In the genomic region with DNA sequence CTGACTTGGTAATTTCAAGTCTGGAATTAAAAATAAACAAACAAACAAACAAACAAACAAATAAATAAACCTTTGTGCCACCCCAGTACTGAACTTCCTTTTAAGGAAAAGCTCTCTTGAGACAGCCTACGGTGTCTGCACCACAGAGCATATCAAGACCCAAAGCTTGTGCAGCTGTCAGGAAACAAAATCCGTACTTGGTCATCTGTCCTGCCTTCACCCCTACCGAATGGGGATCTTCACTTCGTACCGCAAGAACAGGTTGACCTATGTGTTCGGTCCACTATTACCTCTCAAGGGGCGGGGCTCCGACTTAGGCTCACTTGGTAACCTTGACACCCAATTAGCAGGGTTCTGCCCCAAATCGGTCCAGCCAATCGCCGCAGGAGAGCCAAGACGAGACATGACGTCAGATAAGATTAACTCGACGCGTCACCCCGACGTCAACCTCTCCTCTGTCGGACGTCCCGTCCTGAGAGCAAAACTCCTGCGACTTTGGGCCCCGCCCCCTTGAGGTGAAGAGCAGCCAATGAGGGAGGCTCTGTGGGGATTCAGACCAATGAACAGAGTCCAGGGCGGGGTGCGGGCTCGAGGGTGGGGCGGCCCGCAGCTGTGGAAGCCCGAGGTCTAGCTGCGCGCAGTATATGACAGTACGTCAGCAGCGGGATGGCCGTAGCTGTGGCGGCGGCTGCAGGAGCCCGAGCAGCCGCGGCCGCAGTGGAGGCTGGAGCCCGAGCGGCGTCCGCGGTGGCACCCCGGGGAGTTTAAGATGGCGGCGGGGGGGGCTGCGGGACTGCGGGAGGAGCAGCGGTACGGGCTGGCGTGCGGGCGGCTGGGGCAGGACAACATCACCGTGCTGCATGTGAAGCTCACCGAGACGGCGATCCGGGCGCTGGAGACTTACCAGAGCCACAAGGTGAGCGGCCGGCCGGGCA, we compare ENCODE assay signal across 7 mouse cellular contexts. TPM values are rescaled to one million over a fixed set of nuclear protein-coding genes. Genes with fewer than 3 reads are reported as not detected.
DNase-seq lines count a peak whose midpoint lies in the region; ATAC-seq and TF ChIP-seq lines count a peak whose summit lies in the region.

No protein-coding gene starts in this region.

- H3K9ac ChIP-seq in intestine, embryonic 16.5 days (ENCODE audit: low read depth, low read length): peak overlapping the region; percentile 83
- H3K9ac ChIP-seq in midbrain, embryonic 12.5 days (replicated peaks): peak overlapping the region; percentile 65

- 5% methylated on average over 63 of the region's 64 CpGs for WGBS in intestine, embryonic 16.5 days
- 9% methylated on average over 62 of the region's 64 CpGs for WGBS in midbrain, embryonic 12.5 days
- WGBS in small intestine, adult 2 months: 4% methylated on average over 59 of the region's 64 CpGs

- ATAC-seq in intestine, embryonic 16.5 days: peak; percentile 100
- peak; percentile 100 for ATAC-seq in midbrain, embryonic 12.5 days (ENCODE audit: low FRiP score, low read depth)

- peak; percentile 96 for DNase-seq in adrenal gland, adult 8-10 months
- peak; percentile 90 for DNase-seq in embryo, embryonic 9.5 days (ENCODE audit: extremely low spot score)
- DNase-seq in gastrocnemius, postnatal 4 days (ENCODE audit: low spot score in 2 of 2): peak; percentile 79 to 90
- peak; percentile 86 to 87 for DNase-seq in left cerebral cortex, postnatal 36 days (ENCODE audit: low spot score in 2 of 2)

- H3K9me3 ChIP-seq in intestine, embryonic 16.5 days (ENCODE audit: control insufficient read depth, low read length): no peaks in the 10 kb centered on the region
- H3K9me3 ChIP-seq in midbrain, embryonic 12.5 days: no peaks in the 10 kb centered on the region

- no peaks in the 10 kb centered on the region for H3K27me3 ChIP-seq in intestine, embryonic 16.5 days (replicated peaks; ENCODE audit: control insufficient read depth, insufficient read depth, low read length)
- peaks cover 10% of the 10 kb centered on the region for H3K27me3 ChIP-seq in midbrain, embryonic 12.5 days
- no peaks in the 10 kb centered on the region for H3K27me3 ChIP-seq in small intestine, adult 2 months (ENCODE audit: control insufficient read depth, insufficient read depth, low read length)

- intact Hi-C loops in left cerebral cortex, postnatal 36 days (cut with DNase I): loop anchor here (5.0 kb wide), 1 partner anchor 45 kb away; no protein-coding TSS in a partner anchor

- peaks cover 11% of the 10 kb centered on the region for H3K4me1 ChIP-seq in intestine, embryonic 16.5 days (ENCODE audit: control insufficient read depth, insufficient read depth, low read length)
- peaks cover 11% of the 10 kb centered on the region; the same call in 1 of the 2 replicates for H3K4me1 ChIP-seq in midbrain, embryonic 12.5 days
- no peaks in the 10 kb centered on the region; the same call in 1 of the 2 replicates for H3K4me1 ChIP-seq in small intestine, adult 2 months (ENCODE audit: control insufficient read depth, insufficient read depth, insufficient read length, low read length)

- H3K4me3 ChIP-seq in intestine, embryonic 16.5 days (ENCODE audit: low read length): peak overlapping the region; percentile 70
- peak overlapping the region; percentile 80 for H3K4me3 ChIP-seq in midbrain, embryonic 12.5 days
- H3K4me3 ChIP-seq in small intestine, adult 2 months (ENCODE audit: low read depth, low read length): peak overlapping the region; percentile 98

- H3K36me3 ChIP-seq in intestine, embryonic 16.5 days (ENCODE audit: control insufficient read depth, insufficient read depth, low read length): no peaks in the 10 kb centered on the region
- no peaks in the 10 kb centered on the region for H3K36me3 ChIP-seq in midbrain, embryonic 12.5 days
- H3K36me3 ChIP-seq in small intestine, adult 2 months (ENCODE audit: control insufficient read depth, insufficient read depth, low read length): no peaks in the 10 kb centered on the region

- TF ChIP-seq POLR2A in small intestine, adult 2 months (IDR thresholded peaks at IDR 0.05; ENCODE audit: low read depth, low read length): peak; percentile 100

- H3K4me2 ChIP-seq in intestine, embryonic 16.5 days (ENCODE audit: low read depth, low read length): peak overlapping the region; percentile 77
- H3K4me2 ChIP-seq in midbrain, embryonic 12.5 days (replicated peaks): peak overlapping the region; percentile 76

- TF ChIP-seq CTCF in small intestine, adult 2 months (IDR thresholded peaks at IDR 0.05; ENCODE audit: extremely low read depth, insufficient read length, insufficient replicate concordance, low read depth, low read length): no peak

- peak overlapping the region; percentile 53 for H3K27ac ChIP-seq in intestine, embryonic 16.5 days (ENCODE audit: low read length)
- H3K27ac ChIP-seq in midbrain, embryonic 12.5 days (replicated peaks): peak overlapping the region; percentile 64
- peak overlapping the region; percentile 86 for H3K27ac ChIP-seq in small intestine, adult 2 months (ENCODE audit: insufficient read depth, low read depth, low read length)

RNA-seq across cellular contexts. Expression of a gene that starts 0.6 kb away (rescaled TPM):
- 10 to 100 TPM; 37.3 to 67.7 (median 50.4) TPM for total RNA-seq in adrenal gland, adult 8-10 months (2022)
- 10 to 100 TPM; 21.2 to 22.8 TPM for total RNA-seq in gastrocnemius, postnatal 4 days (2021)
- polyA plus RNA-seq in intestine, embryonic 16.5 days (2015; fragmentation: Nextera tagmentation; extraction: Ambion mirVana): 4.3 and 4.9 TPM in 2 replicates
- 10 to 100 TPM; 42.6 to 52.3 TPM for total RNA-seq in left cerebral cortex, postnatal 36 days (2021)
- 2.8 and 4.6 TPM in 2 replicates for polyA plus RNA-seq in midbrain, embryonic 12.5 days (2016; fragmentation: Nextera tagmentation; extraction: Ambion mirVana)
- polyA plus RNA-seq in small intestine, adult 2 months (2012; rRNA removed): 4.0 and 10.2 TPM in 2 replicates

Comparison
In these comparisons a context has a peak if more than half of its experiments do, and no peak if none do; other contexts are left out.
1. Peak in every context shown above with its lines: DNase-seq, ATAC-seq, H3K4me3 ChIP-seq and H3K27ac ChIP-seq.